Mouse (Mus musculus) C2C12 (cell line): ENCODE data around the gene Kif1c. TPM values are rescaled to one million over a fixed set of nuclear protein-coding genes. Genes with fewer than 3 reads are reported as not detected.

ENCODE experiments used
- H3K27me3 ChIP-seq: one replicate; pipeline ENCODE4 v1.6.1; 2011; ENCODE audit not compliant: control insufficient read depth, insufficient read depth, insufficient read length
- H3K36me3 ChIP-seq: one replicate; pipeline ENCODE4 v1.6.1; 2011; ENCODE audit not compliant: control insufficient read depth, insufficient read depth
- H3K4me3 ChIP-seq: one replicate; pipeline ENCODE4 v1.5.1; 2011; ENCODE audit warnings: mild to moderate bottlenecking, control low read depth; ENCODE audit not compliant: poor library complexity, insufficient read depth, severe bottlenecking
- H3K79me2 ChIP-seq: one replicate; pipeline ENCODE4 v1.6.1; 2011; ENCODE audit not compliant: control insufficient read depth, insufficient read depth
- H3K79me3 ChIP-seq: one replicate; pipeline ENCODE4 v1.6.1; 2011; ENCODE audit warnings: low read depth, control low read depth
- H3ac ChIP-seq: one replicate; pipeline ENCODE3; 2011; ENCODE audit warnings: low read depth; ENCODE audit not compliant: control insufficient read depth, insufficient read length
- CEBPB ChIP-seq: IDR thresholded peaks from one replicate; pipeline ENCODE4 v1.6.1; 2011; ENCODE audit warnings: low read depth, mild to moderate bottlenecking, control low read depth, moderate library complexity
- CTCF ChIP-seq: IDR thresholded peaks from one replicate; pipeline ENCODE4 v1.5.1; 2011; ENCODE audit not compliant: control insufficient read depth, insufficient read depth, insufficient read length
- FOSL1 ChIP-seq: IDR thresholded peaks from one replicate; pipeline ENCODE4 v1.8.0; 2011; ENCODE audit warnings: mild to moderate bottlenecking, low read length; ENCODE audit not compliant: poor library complexity, insufficient read depth, severe bottlenecking
- MAX ChIP-seq: IDR thresholded peaks from one replicate; pipeline ENCODE4 v1.6.1; 2011; ENCODE audit warnings: mild to moderate bottlenecking, control low read depth
- MYOD1 ChIP-seq: IDR thresholded peaks from one replicate; pipeline ENCODE4 v1.6.1; 2011; ENCODE audit warnings: low read depth; ENCODE audit not compliant: control insufficient read depth, insufficient read length
- MYOG ChIP-seq: IDR thresholded peaks from one replicate; pipeline ENCODE4 v1.6.1; 2011; ENCODE audit not compliant: control insufficient read depth, insufficient read length; ENCODE audit errors: extremely low read depth
- USF1 ChIP-seq: IDR thresholded peaks from one replicate; pipeline ENCODE4 v1.6.1; 2011; ENCODE audit warnings: low read depth, mild to moderate bottlenecking, control low read depth, moderate library complexity
- polyA plus RNA-seq: library from polyadenylated mRNA; unstranded; fragments of >200 nt; fragmentation: generic; extraction: Trizol; gene quantifications from one replicate; pipeline ENCODE4 v1.2.1, GENCODE M21; 2012; ENCODE audit warnings: missing spikeins

Kif1c gene
- polyA plus RNA-seq, 1 experiment = 99.8 TPM

- Histone ChIP-seq H3K79me2 (peaks cover 94% of the 10 kb centered on the region), H3K27me3 (no peaks in the 10 kb centered on the region), H3K4me3 (peak within 1 kb of the TSS; percentile 99), H3K79me3 (peaks cover 72% of the 10 kb centered on the region), H3ac (peak within 1 kb of the TSS; percentile 91), H3K36me3 (peaks cover 50% of the 10 kb centered on the region)
- no peak for TF ChIP-seq FOSL1
- no peak for TF ChIP-seq CEBPB
- TF ChIP-seq USF1 = no peak
- TF ChIP-seq MAX = peak; percentile 46
- no peak for TF ChIP-seq MYOG
Measured at GRCm38 (mm10) chr11:70654198-70654922, 46.0 kb upstream of the Kif1c start, which contains the start of gene Pfn1. Gene Pfn1, minus strand, starts transcription at chr11:70654644.

DNA sequence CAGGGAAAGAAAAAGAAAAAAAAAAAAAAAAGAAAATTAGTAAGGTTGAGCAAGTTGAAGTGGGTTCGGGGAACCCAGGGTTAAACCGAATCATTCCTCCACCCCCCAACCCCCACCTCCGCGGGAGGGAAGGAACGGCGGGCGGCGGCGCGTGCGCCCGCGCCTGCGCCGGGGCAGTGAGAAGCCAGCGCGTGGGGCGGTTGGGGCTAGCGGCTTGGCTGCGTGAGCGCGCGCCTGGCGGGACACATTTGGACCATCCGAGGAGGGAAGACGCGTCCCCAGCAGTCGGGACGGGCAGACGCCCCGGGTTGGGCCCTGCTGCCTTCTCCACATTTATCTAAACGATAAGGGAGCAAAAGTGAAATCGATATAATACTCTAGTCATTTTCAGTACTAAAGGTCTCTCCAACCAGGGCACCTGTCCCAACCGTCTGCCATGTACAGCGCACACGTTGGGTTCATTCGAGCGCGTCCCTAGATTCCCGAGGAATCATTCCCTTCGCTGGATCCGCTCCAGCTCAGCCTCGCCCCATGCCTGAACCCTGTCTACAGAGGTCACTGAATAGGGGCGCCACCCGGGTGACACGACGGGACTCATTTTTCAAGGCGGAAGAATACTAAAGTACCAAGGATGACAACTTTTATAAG lies 45.3 kb upstream of the Kif1c start:
- peak overlapping the region; percentile 99 for H3K4me3 ChIP-seq
- peaks cover 71% of the 10 kb centered on the region for H3K79me3 ChIP-seq
- TF ChIP-seq MAX (peak; percentile 69), CTCF (no peak), CEBPB (no peak), FOSL1 (no peak), MYOD1 (no peak), MYOG (no peak)
- peak overlapping the region; percentile 85 for H3ac ChIP-seq
- H3K36me3 ChIP-seq = peaks cover 50% of the 10 kb centered on the region
- no peaks in the 10 kb centered on the region for H3K27me3 ChIP-seq
- peaks cover 94% of the 10 kb centered on the region for H3K79me2 ChIP-seq

DNA sequence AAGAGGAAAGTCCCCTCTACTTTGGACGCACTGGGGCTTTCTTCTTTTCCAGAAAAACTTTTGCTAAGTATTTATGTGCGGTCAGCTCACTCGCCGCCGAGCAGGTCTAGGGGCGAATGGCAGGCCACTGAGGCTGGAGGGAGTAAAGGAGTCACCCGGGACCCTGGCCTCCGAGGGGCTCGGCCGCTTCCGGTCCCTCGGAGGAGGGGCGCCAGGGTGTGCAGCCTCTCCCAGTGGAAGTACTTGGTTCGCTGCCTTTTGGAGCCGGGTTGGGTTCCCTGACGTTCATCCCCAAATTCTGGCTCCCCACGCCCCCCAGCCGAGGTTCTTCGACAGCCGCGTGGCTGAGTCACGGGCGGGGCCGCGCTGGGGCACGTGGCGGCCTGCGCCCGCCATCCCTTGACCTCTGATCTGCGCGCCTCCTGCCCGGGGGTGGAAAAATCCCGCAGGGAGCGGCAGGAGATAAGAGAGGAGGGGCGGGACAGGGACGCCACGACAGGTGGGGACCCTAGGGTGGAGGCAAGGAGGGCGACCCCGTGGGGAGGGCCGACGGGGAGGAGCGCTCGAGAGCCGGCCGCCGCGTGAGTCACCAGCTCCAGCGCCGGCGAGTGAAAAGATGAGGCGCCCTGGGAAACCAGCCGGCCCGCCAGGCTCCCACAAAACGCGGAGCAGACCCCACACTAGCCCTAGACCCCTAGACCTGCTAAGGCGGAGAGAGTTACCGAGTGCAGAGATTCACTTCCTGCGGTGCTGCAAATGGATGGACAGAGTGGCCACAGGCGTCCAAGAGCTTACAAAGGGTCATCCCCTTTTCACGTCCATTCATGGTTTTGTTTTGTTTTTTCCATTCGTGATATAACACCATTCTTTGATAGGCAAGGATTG lies 44.5 kb upstream of the Kif1c start:
- Histone ChIP-seq H3K27me3 (no peaks in the 10 kb centered on the region), H3ac (peak overlapping the region; percentile 85), H3K4me3 (peak overlapping the region; percentile 99), H3K79me2 (peaks cover 94% of the 10 kb centered on the region), H3K79me3 (peaks cover 71% of the 10 kb centered on the region), H3K36me3 (peaks cover 50% of the 10 kb centered on the region)
- no peak for TF ChIP-seq MYOG
- peak; percentile 98 for TF ChIP-seq MAX
- TF ChIP-seq USF1 = peak; percentile 59
- peak; percentile 83 for TF ChIP-seq MYOD1
- TF ChIP-seq FOSL1 = no peak

DNA sequence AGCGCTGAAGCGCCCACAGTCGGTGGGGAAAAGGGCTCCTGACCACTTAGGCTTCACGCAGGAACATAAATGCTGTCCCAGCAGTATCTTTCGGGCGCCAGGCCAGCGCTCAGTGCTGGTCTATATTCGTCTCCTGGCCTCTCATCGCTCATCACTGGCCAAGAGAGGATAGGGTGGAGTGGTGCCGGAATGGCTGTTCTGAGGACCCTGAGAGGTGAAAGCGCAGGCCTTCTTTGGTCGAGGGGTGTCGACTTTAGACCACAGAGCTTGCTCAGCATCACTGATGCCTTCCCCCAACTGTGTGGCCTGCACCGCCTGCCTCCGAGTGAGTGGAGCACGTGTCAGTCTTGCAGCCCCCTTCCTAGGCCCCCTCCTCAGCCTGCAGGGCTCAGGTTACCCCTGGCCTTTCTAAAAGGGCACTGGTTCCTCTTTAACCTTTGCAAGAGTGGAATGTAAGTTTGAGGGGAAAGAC lies 43.9 kb upstream of the Kif1c start:
- TF ChIP-seq MAX = peak; percentile 83
- TF ChIP-seq MYOD1 = no peak
- TF ChIP-seq CEBPB = no peak
- TF ChIP-seq FOSL1 = no peak
- peak; percentile 11 for TF ChIP-seq USF1
- Histone ChIP-seq H3K36me3 (peaks cover 50% of the 10 kb centered on the region), H3ac (peak overlapping the region; percentile 85), H3K79me3 (peaks cover 68% of the 10 kb centered on the region), H3K27me3 (no peaks in the 10 kb centered on the region), H3K79me2 (peaks cover 94% of the 10 kb centered on the region), H3K4me3 (peak overlapping the region; percentile 99)

- H3K27me3 ChIP-seq = no peaks in the 10 kb centered on the region
- peak within 1 kb of the TSS; percentile 85 for H3ac ChIP-seq
- H3K4me3 ChIP-seq = peak within 1 kb of the TSS; percentile 99
- H3K79me3 ChIP-seq = peaks cover 65% of the 10 kb centered on the region
- TF ChIP-seq FOSL1 (no peak), MYOD1 (no peak)
- peaks cover 50% of the 10 kb centered on the region for H3K36me3 ChIP-seq
- H3K79me2 ChIP-seq = peaks cover 94% of the 10 kb centered on the region
Measured at GRCm38 (mm10) chr11:70656964-70657363, 43.4 kb upstream of the Kif1c start, which contains the start of gene Eno3. Gene Eno3, plus strand, starts transcription at chr11:70657202.
